Mouse (Mus musculus) adrenal gland, postnatal 10 days (tissue): ENCODE results near the gene Psmc1. TPM values are rescaled to one million over a fixed set of nuclear protein-coding genes. Genes with fewer than 3 reads are reported as not detected.

Source experiments
- total RNA-seq, 2 experiments: library from RNA; stranded (reverse); gene quantifications; 2 replicates each; pipeline ENCODE4 v1.2.3; 2021

Psmc1 gene
- total RNA-seq, 2 experiments from 2014 or later = 167 to 169 TPM

Other genes starting within 250 kb of the Psmc1 start
- gene Efcab11, start 225.7 kb upstream of the Psmc1 start, total RNA-seq = 1 to 10 TPM; 1.4 to 2.1 TPM
- gene Tdp1, start 225.6 kb upstream of the Psmc1 start, total RNA-seq = 10 to 100 TPM; 11.9 to 19.9 TPM
- gene Kcnk13, start 145.7 kb upstream of the Psmc1 start, total RNA-seq = 1 to 10 TPM in 1 of 2 experiments, under 1 TPM in 1; 0.78 to 1.3 TPM
- 10 to 100 TPM; 14.8 to 19.4 TPM for gene Nrde2, start 49.5 kb downstream of the Psmc1 start, total RNA-seq
- gene Calm1, start 89.3 kb downstream of the Psmc1 start, total RNA-seq = 100 to 1,000 TPM; 355 to 389 TPM